Mouse (Mus musculus) thymus, adult 2 months (tissue): ENCODE measurements around the gene Tomt.

ENCODE experiments used
- CTCF ChIP-seq: fragments of 200-500 bp; IDR thresholded peaks from 2 replicates; pipeline ENCODE4 v1.5.1; 2012; ENCODE audit warnings: mild to moderate bottlenecking, control low read depth, low read length, moderate library complexity, borderline replicate concordance; ENCODE audit not compliant: control insufficient read depth, poor library complexity, insufficient read depth; ENCODE audit errors: extremely low read depth
- POLR2A ChIP-seq: fragments of 200-500 bp; IDR thresholded peaks from 2 replicates; pipeline ENCODE4 v1.6.1; 2012; ENCODE audit warnings: mild to moderate bottlenecking, low read length, control low read depth, moderate library complexity; ENCODE audit not compliant: control insufficient read depth, poor library complexity, insufficient read depth; ENCODE audit errors: extremely low read depth

DNA sequence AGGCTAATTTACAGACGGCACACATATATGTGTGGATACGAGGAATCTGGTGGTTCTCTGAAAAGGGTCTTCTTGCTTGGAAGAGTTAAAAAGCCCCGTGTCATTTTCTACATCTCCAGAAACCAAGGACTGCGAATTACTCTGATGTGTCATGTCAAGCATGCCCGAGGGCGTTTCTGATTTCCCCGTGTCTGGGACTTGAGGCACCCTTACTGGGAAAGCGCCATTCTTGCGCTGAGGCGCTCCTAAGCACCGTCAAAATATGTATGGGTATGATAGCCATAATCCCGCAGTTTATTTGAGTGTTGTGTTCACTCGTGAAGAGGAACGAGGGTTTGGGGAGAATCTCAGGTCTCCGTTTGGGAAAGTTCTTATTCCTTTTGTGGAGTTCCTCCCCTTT lies 27.1 kb upstream of the Tomt start:
- no peak for TF ChIP-seq POLR2A
- TF ChIP-seq CTCF, result no peak
